Mouse (Mus musculus) myocyte (in vitro differentiated cells): ENCODE results near the gene Gm4871. TPM values are rescaled to one million over a fixed set of nuclear protein-coding genes. Genes with fewer than 3 reads are reported as not detected.

Source experiments
- H3K27me3 ChIP-seq: one replicate; pipeline ENCODE4 v1.6.1; 2011; ENCODE audit not compliant: control insufficient read depth, insufficient read depth, insufficient read length
- H3K36me3 ChIP-seq: one replicate; pipeline ENCODE4 v1.6.1; 2011; ENCODE audit not compliant: control insufficient read depth, insufficient read depth
- H3K4me2 ChIP-seq: one replicate; pipeline ENCODE4 v1.6.1; 2011; ENCODE audit warnings: low read depth, control low read depth
- H3K4me3 ChIP-seq: one replicate; pipeline ENCODE4 v1.5.1; 2011; ENCODE audit warnings: mild to moderate bottlenecking, control low read depth, moderate library complexity
- H3K79me2 ChIP-seq: one replicate; pipeline ENCODE4 v1.6.1; 2011; ENCODE audit not compliant: control insufficient read depth, insufficient read depth
- H3ac ChIP-seq: one replicate; pipeline ENCODE4 v1.6.1; 2011; ENCODE audit not compliant: control insufficient read depth, insufficient read length
- MAX ChIP-seq: IDR thresholded peaks from one replicate; pipeline ENCODE4 v1.6.1; 2011; ENCODE audit warnings: low read depth, mild to moderate bottlenecking, control low read depth
- POLR2A ChIP-seq: IDR thresholded peaks from one replicate; pipeline ENCODE4 v1.6.1; 2011; ENCODE audit warnings: low read depth, mild to moderate bottlenecking, control low read depth, moderate library complexity; ENCODE audit not compliant: insufficient read length
- polyA plus RNA-seq: library from polyadenylated mRNA; unstranded; fragments of >200 nt; fragmentation: generic; extraction: Trizol; gene quantifications from one replicate; pipeline ENCODE4 v1.2.1, GENCODE M21; 2012; ENCODE audit warnings: missing spikeins

Gene Gm4871
- polyA plus RNA-seq, 1 experiment: not detected

DNA sequence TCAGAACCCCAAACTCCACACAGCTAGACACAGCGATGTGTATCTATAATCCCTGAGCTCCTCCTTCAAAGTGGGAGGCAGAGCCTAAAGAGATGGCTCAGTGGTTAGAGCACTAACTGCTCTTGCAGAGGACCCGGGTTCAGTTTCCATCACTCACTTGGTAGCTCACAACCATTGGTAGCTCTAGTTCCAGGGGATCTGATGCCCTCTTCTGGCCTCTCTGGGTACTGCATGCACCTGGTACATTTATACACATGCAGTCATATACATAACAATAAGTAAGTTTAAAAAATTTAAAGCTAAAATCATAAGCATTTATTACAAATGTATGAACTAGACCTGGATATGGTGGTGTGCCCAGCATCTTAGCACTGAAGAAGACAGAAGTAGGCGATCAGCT, 49.3 kb downstream of the Gm4871 start:
- Histone ChIP-seq H3K4me2 (no peak overlapping the region), H3K36me3 (no peaks in the 10 kb centered on the region), H3K27me3 (no peaks in the 10 kb centered on the region), H3K79me2 (no peaks in the 10 kb centered on the region), H3ac (no peak overlapping the region), H3K4me3 (no peak overlapping the region)
- TF ChIP-seq MAX (no peak), POLR2A (no peak)

Other genes starting within 250 kb of the Gm4871 start
- gene Smurf1, start 66.9 kb downstream of the Gm4871 start, polyA plus RNA-seq: 32.9 TPM
- gene 1700018F24Rik, start 10.2 kb upstream of the Gm4871 start, polyA plus RNA-seq: not detected
- gene Arpc1a, start 51.1 kb upstream of the Gm4871 start, polyA plus RNA-seq: 67.2 TPM
- not detected for gene Kpna7, start 51.3 kb upstream of the Gm4871 start, polyA plus RNA-seq
- gene Arpc1b, start 81.5 kb upstream of the Gm4871 start, polyA plus RNA-seq: 482 TPM
- 98.9 TPM for gene Pdap1, start 107.5 kb upstream of the Gm4871 start, polyA plus RNA-seq
- 130 TPM for gene Bud31, start 107.6 kb upstream of the Gm4871 start, polyA plus RNA-seq
- gene Ptcd1, start 134.4 kb upstream of the Gm4871 start, polyA plus RNA-seq: 16.6 TPM
- gene Cpsf4, start 134.5 kb upstream of the Gm4871 start, polyA plus RNA-seq: 31.3 TPM
- gene Atp5j2, start 159.3 kb upstream of the Gm4871 start, polyA plus RNA-seq: 683 TPM
- gene Zkscan14, start 169.1 kb upstream of the Gm4871 start, polyA plus RNA-seq: 5.8 TPM
- gene Zkscan5, start 171.8 kb upstream of the Gm4871 start, polyA plus RNA-seq: 5.9 TPM
- 11.5 TPM for gene Zfp655, start 199.0 kb upstream of the Gm4871 start, polyA plus RNA-seq
- 10.0 TPM for gene Zscan25, start 247.7 kb upstream of the Gm4871 start, polyA plus RNA-seq